Mouse (Mus musculus) liver, postnatal 0 days (tissue): Measurements from ENCODE around the gene Tm2d1.

Experiments used
- CTCF ChIP-seq: sonication (generic); IDR thresholded peaks from 2 replicates; pipeline ENCODE4 v1.5.1; 2016; ENCODE audit warnings: antibody characterized with exemption, low read depth
- EP300 ChIP-seq: IDR thresholded peaks from 2 replicates; pipeline ENCODE4 v1.6.1; 2016; ENCODE audit warnings: antibody characterized with exemption, low read depth, mild to moderate bottlenecking

GRCm38 (mm10) chr4:98403492-98403891 lies 20.4 kb upstream of the Tm2d1 start:
- no peak for TF ChIP-seq CTCF
- no peak for TF ChIP-seq EP300
